Mouse (Mus musculus): ENCODE data around the gene Trpm1.

The Trpm1 gene

DNA sequence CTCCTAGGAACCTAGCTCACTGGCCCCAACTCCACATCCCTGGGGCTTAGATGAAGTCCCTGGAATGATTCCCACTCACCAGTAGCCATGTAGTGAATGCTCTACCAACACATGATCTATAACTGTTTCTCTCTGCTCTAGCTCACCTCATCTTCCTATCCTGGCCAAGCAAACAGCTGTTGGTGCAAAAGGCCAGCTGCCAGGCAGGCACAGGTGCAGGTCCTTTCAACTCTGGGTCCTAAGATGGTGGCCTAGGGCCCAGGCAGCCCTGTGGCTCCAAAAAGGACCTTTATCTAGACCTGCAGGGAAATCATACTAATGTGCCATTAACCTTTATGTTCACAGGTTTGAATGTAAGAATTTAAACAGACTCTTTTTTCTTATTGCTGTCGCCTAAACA, 10.3 kb downstream of the Trpm1 start:
- DNase-seq (ENCODE audit: low spot score) = no peak

DNA sequence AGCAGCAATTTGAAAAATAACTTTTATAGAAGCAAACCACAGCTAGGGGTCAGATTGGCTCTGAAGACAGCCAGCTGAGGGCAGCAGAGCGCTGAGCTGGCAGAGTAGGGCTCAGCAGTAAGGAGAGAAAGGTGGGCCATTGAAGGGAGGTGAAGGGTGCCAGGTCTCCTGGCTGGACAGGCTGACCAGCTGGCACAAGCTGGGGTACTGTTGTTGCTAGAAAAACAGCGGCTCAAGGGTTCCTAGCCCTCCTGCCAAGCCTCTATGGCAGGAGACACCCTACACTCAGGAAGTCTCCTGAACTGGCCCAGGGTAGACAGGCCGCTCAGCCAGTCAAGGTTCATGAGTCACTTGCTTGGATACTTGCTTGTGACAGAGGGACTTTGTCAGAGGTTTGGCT, 11.4 kb downstream of the Trpm1 start:
- DNase-seq (ENCODE audit: low spot score) = no peak

DNA sequence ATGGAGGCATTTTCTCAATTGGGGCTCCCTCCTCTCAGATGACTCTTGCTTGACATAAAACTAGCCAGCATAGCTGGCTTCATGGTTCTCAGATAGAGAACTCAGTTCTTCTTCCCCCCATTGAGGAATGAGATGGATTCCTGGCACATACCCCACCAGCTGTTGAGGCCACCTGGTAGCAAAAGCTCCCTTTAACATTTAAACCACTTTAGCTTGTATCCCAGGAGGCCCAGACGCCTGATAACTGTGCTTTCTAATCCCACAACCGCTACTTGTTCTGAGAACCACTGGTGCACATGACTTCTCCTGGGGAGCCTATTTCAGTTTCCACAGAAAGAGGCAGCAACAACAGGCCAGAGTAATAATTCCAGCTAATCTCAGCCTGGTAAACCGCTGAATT, 12.4 kb downstream of the Trpm1 start:
- DNase-seq (ENCODE audit: low spot score) = no peak

DNA sequence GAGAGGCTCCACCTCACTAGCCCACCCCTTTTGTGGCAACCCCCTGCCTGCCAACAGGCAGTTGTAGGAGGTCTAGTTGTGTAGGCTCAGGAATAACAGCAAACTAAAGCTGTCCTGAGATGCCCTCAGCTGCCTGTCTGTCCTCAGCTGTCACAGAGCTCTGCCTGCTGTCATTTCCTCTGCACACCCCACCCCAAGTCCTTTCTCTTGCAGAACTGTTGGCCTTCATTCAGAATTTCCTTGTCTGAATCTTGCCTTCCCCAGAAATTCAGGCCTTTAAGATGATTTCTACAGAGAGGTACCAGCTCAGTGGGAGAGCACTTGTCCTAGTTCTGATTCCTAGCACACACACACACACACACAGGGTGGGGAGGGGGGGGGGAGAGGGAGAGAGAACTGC, 13.1 kb downstream of the Trpm1 start:
- DNase-seq (ENCODE audit: low spot score) = no peak

DNA sequence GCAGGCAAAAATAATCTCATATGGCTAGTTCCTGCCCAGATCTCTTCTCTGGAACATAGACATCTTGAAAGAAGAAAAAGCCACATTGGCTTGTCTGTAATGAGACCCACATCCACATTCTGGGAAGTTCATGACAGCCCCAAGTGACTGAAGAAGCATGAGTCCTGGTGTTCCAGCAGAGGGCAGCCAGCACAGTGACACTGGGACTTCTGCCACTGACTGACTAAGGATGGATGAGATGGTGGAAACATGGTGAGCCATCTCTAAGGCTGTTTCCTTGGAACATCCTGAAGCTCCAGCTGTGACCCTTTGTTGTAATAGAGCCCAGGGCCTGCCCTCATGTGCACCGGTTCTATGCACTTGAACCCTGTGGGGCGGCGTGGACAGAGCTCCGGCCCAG, 25.7 kb downstream of the Trpm1 start:
- no peak for DNase-seq (ENCODE audit: low spot score)

DNA sequence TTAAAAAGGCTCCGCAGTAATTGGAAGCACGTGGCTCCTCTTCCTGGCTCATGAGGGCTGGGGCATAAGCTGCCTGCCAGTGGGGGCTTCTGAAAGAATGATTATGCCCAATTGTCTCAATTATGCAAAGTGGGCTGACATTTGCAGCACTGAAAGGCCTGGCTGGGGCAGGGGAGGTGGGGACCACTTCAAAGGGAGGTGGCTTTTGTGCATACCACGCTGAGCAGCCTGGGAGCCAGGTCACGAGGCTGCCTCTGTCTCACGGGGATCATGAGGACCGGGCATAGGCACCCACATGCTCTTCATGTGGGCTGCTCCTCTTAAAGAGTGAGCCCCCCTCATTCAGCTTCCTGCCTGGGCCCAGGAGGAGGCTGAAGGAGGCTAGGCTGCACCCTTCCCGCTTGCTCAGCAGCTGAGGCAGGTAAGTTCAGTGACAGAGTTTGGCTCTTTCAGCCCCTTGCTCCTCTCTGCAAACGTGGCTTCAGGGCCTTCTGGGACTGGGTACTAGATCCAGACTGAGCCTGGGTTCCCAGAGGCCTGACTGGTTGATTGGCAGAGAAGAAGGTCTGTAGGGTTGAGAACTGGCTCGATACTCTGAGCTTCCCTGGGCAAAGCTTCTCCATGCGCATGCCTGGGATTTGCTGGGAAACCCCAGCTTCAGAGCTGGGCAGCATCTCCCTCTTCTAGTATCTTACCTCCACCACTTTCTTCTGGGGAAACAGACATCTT, 31.7 kb downstream of the Trpm1 start:
- no peak for DNase-seq (ENCODE audit: low spot score)

DNA sequence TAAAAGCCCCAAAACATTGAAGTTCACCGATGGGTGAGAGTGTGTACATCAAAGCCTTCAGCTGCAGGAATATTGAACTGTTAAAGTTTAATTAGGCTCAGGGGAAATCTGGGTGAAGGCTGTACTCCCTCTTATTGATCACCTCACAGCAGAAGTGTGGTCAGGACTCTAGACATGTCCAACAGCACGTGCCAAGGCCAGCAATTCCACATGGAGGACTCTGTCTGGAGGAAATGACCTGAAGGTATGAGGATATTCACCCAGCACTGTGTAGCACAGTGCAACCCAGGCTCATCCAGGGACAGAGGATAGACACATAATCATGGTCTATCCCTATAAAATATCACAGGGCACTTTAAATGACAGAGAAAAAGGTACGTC, 32.3 kb downstream of the Trpm1 start:
- no peak for DNase-seq (ENCODE audit: low spot score)

DNA sequence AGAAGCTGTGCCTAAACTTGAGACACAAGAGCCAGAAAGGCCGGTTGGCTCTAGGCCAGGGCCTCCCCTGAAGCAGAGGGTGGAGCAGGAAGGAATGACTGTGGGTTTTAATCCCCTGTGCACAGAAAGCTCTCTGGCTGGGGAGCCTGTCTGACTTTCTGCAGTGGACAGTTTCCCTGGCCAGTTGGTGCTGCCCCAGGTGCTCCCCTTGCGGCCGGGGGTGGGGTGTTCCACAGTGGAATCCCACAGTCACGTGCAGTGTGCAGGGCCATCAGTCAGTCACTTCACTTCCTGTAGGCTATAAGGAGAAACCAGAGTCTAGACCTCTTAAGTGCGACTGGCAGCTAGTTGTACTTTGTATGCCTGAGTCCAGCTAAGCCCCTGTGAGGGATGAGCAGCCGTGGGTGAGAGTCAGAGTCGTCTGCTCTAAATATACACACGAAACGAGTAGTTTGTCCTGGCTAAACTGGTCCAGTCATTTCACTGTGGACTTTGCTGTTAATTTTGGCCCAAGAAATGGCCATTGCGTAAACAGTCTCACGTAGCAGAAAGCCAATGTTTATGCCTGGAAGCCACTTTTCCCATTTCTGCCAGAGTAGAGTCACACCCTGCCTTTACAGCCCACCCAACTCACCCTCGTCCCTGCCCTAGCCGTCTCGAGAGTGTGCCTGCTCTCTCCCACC, 38.8 kb downstream of the Trpm1 start:
- DNase-seq (ENCODE audit: low spot score) = peak; percentile 29

DNA sequence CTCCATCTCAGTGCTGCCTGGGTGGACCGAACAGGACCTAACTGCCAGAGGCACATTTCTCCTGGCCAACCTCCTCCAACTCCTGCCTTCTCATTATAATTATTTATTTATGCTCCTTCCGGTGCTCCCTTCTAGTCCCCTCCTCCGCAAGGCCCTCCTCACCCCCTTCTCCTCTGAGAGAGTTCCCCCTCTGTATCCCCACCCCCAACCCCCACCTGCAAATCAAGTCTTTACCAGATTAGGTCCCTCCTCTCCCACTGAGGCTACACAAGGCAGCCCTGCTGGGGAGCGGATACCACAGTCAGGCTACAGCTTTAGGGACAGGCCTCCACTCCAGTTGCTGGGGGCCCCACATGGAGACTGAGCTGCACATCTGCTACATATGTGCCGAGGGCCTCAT, 39.8 kb downstream of the Trpm1 start:
- no peak for DNase-seq (ENCODE audit: low spot score)

DNA sequence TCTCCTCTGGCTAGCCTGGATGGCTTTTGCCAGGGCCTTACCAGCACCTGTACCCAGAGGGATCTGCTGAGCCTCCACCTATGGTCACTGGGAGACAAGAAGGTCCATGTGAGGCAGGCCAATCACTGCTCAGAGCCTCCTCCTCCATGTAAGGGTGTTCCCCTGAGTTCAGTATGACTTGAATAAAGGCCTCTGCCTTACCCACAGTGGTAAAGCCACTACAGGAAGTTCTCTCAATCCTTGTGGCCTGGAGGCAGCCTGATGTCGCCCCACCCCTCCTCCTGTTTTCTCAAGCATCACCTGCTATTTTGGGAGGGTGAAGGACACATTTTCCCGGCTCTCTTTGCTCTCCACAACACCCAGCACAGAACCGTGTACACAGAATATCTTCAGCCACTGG, 42.5 kb downstream of the Trpm1 start:
- DNase-seq (ENCODE audit: low spot score) = no peak

DNA sequence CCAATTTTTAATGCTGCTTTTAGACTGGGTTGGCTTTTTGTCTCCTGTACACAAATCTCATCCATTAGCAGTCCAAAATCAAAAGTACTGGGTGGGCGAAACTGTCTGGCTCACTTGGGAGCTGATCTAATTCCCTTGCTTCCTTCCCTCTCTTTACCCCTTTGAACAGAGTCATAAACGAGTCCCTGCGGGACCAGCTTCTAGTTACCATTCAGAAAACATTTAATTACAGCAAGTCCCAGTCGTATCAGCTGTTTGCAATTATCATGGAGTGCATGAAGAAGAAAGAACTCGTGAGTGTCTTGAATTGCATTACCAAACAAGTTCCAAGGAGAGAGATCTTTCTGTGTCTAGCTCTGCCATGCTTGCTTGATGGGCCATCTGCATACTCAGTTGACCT, 55.1 kb downstream of the Trpm1 start:
- no peak for DNase-seq (ENCODE audit: low spot score)

DNA sequence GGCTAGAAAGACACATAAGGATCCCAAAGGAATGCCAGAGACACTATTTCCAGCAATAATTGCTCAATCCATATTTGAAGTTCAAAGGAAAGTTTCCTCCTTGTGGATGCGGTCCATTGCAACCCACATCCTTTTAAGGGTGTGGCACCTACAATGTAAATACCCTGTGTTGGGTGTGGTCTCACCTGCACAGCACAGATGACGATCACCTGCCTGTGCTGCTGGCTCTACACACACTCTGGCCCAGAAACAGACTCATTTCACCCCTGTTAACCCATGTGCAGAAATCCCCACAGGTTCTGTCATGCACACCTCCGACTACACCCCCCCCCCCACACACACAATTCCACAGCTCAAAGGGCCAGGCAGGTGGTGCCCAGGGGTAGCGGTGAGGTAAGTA, 59.2 kb downstream of the Trpm1 start:
- DNase-seq (ENCODE audit: low spot score) = no peak

DNA sequence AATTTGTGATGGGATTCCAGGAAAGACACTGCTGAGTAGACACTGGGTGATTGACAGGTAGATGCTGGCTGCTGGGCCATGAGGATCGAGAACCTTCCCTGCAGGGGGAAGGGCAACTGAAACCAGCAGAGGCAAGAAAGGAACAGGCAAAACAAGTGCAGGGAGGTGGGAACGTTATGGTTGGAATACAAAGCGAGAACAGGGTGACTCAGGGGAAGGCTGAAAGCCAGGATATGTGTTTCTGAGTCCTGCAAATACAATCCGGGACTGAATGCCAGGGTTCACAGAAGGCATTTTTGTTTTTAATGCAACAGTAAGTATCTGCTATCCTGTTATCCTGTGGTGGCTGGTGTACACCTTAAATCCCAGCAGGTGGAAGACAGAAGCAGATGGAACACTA, 60.4 kb downstream of the Trpm1 start:
- no peak for DNase-seq (ENCODE audit: low spot score)

DNA sequence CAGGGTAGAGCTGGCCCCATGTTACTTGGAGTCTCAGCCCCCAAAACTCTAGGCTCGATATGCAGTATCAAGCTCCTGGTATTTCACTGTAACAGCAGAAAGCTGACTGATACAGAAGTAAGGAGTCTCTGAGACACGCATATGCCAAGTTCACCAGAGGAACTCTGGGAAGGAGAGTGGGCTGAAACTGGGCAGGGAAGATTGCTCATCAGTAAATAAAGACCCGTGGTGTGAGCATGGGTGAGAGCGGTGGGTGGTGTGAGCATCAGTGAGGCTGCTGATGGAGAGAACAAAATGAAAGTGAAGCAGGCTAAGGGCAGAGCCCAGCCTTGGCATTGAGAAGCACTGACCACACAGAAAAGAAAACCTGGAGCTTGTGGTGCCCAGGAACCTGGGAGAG, 62.0 kb downstream of the Trpm1 start:
- DNase-seq (ENCODE audit: low spot score) = no peak

DNA sequence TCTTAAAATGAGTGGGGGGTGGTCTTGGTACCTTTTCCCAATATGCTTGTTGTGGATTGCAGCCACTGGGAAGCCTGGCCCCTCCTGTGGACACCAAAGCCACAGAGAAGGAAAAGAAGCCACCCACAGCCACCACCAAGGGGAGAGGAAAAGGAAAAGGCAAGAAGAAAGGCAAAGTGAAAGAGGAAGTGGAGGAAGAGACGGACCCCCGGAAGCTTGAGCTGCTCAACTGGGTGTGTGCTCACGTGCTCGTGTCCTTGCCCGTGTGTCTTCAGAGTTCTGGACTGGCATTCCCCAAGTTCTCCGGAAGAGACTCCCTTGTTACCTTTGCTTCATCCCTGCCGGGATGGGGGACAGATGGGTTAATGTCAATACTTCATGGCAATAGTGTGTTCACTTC, 63.8 kb downstream of the Trpm1 start:
- DNase-seq (ENCODE audit: low spot score) = no peak

DNA sequence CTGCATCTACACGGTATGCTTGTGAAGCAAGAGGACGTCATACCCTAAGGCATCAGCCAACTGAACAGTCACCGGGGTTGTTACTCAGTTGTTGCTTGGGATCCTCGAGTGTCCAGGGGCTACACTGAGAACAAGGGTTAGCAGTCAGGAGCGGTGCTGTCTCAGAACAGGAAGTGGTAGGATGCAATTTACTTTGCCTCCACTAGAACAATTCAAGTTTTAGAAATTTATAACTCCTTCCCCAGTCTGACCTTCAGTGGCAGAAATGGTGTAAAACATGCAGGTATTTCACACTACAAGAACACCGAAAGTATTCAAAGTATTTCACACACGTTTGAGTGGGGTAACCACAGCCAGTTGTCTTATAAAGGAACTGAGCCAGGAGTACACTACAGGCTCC, 66.1 kb downstream of the Trpm1 start:
- no peak for DNase-seq (ENCODE audit: low spot score)

DNA sequence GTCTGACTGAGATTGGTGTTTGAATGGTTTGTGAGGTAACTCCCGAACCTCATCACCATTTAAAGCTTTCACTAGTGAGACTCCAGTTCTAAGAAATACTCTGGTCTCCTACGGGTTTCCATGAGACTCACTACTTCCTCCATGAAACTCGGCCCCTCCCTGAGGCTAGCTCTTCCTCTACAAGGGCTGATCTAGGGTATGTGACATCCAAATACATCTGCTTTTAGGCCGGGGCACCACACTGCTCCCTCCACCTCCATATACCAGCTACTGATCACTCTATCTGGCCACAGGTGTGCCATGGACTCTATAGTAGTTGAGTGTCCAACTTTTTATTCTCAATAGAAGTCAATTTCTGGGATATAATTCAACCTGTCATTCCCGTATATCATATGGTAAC, 69.6 kb downstream of the Trpm1 start:
- DNase-seq (ENCODE audit: low spot score) = no peak

DNA sequence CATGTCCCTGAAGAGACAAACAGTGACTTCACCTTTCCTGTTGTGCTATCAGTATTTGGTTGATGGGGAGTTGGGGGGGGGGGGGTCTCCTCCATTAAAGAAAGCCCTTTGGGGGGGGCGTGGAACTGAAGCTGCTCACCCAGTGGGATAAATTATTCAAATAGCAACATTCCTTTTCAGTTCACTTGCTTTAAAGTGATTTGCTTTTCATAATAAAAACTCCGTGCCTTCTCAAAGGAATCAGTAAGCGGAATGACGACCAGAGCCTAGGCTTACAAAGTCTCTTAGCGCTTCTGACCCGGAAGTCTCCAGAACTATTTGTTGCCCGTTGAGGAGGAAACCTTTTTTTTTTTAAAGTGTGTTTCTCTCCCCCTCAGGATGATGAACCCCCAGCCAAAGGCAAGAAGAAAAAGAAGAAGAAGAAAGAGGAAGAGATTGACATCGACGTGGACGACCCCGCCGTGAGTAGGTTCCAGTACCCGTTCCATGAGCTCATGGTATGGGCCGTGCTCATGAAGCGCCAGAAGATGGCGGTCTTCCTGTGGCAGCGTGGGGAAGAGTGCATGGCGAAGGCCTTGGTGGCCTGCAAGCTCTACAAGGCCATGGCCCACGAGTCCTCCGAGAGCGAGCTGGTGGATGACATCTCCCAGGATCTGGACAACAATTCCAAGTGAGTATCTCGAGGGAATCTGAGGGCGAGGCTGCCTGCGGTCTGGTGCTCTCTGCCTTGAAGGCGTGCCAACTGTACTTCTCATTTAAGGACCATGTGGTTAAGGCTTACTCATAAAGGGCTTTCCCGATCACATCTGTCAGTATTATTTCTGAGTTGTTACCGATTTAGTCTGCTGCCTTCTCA, 72.9 kb downstream of the Trpm1 start:
- no peak for DNase-seq (ENCODE audit: low spot score)

DNA sequence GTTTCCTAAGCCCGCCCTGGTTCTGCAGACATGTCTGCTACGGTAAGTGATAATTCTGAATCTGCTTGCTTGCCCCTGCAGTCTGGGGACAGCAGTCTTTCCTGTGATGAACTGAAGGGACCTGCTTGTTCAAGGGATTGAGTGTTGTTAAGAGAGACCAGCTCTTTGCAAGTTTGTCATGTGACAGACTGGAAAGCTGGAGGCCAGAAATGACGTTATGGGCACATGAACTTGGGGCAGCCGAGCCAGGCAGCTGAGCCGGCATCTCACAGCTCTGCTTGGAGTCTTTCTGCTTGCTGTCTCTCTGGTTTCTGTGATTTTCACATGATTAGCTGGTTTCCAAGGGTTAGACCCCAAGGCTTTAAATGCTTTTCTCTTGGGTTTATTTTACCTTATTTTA, 74.0 kb downstream of the Trpm1 start:
- no peak for DNase-seq (ENCODE audit: low spot score)

DNA sequence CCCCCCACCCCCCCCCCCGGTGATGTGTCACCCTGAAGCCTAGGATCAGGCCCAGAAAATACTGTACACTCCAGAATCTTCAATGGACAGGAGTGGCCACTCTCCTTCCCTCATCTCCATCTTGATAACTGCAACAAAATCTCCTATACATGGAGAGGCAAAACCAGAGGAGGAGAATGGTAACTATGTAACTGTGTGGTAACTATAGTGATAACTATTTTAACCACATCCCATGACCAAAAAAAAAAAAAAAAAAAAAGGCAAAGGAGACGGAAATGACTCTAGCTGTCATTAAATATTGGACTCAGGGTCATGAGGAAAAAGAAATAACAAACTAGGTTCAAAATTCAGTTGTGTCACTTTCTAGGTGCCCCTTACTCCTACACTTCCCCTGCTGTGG, 74.7 kb downstream of the Trpm1 start:
- no peak for DNase-seq (ENCODE audit: low spot score)

DNA sequence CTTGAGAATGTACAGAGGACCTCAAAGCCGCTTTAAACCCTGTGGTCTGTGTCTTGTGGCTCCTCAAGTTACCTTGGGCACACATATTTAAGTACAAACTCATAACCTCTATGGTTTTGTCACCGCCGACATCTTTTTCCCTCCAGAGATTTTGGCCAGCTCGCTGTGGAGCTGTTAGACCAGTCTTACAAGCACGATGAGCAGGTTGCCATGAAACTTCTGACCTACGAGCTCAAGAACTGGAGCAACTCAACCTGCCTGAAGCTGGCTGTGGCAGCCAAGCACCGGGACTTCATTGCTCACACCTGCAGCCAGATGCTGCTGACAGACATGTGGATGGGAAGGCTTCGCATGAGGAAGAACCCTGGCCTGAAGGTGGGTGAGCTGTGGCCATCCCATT, 76.3 kb downstream of the Trpm1 start:
- DNase-seq (ENCODE audit: low spot score) = no peak

DNA sequence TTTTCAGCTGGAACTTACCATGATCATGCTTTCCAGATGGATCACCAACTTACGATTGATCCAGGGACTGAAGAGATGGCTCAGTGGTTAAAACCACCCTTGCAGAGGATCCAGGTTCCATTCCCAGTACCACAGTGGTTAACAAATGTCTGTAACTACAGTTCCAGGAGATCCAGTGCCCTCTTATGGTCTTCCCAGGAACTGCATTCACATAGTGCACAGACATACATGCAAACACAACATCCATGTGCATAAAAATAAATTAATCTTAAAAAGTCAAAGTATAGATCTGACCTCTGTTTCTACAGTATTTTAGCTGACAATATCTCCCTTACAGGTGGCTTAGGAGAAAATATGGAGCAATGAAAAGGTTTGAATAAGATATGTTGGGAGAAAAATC, 77.4 kb downstream of the Trpm1 start:
- no peak for DNase-seq (ENCODE audit: low spot score)

DNA sequence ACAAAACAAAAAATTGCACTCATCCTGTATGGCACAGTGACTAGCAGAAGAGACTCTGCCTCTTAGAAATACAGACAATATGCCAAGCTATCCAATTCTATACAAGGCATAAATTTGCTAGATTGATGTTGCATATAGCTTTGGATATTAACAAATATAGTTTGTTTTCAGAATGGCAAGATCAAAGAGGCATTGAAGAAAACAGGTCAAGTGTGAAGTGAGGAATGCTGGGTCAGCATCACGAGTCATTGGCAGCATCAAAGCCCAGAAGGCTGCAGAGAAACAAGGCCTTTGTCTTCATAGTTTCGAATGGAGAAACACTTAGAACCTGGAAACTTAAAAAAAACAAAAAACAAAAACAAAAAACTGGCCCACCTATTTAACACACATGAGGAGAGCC, 78.4 kb downstream of the Trpm1 start:
- DNase-seq (ENCODE audit: low spot score) = no peak
